Mouse (Mus musculus) embryonic facial prominence, embryonic 14.5 days (tissue): ENCODE data around the gene Gm28269. TPM values are rescaled to one million over a fixed set of nuclear protein-coding genes. Genes with fewer than 3 reads are reported as not detected.

Experiments used
- polyA plus RNA-seq: library from polyadenylated mRNA; unstranded; fragments of >200 nt; fragmentation: Nextera tagmentation; extraction: Ambion mirVana; gene quantifications from 2 replicates; pipeline ENCODE4 v1.2.1, GENCODE M21; 2014

Gm28269 gene
- polyA plus RNA-seq, 1 experiment from 2014 or later, result not detected

Other genes starting within 250 kb of the Gm28269 start
- 1.2 and 1.3 TPM in 2 replicates for gene Slc6a14, start 30.2 kb downstream of the Gm28269 start, polyA plus RNA-seq